Mouse (Mus musculus): ENCODE measurements around the gene Fbxl3. TPM values are rescaled to one million over a fixed set of nuclear protein-coding genes. Genes with fewer than 3 reads are reported as not detected.

The Fbxl3 gene
- polyA plus RNA-seq, 1 experiment from 2014 or later, result 20.0 TPM

Other genes starting within 250 kb of the Fbxl3 start
- gene Kctd12, start 116.9 kb downstream of the Fbxl3 start, polyA plus RNA-seq (2015; fragmentation: Nextera tagmentation; extraction: Ambion mirVana), result 6.5 and 6.7 TPM in 2 replicates
- gene Acod1, start 52.6 kb downstream of the Fbxl3 start, polyA plus RNA-seq (2015; fragmentation: Nextera tagmentation; extraction: Ambion mirVana), result 0.06 TPM in 1 of 2 replicates, not detected in the other
- 23.6 and 26.1 TPM in 2 replicates for gene Cln5, start 29.4 kb downstream of the Fbxl3 start, polyA plus RNA-seq (2015; fragmentation: Nextera tagmentation; extraction: Ambion mirVana)
- 10.1 and 13.0 TPM in 2 replicates for gene Mycbp2, start 247.2 kb upstream of the Fbxl3 start, polyA plus RNA-seq (2015; fragmentation: Nextera tagmentation; extraction: Ambion mirVana)

Measured in heart, embryonic 15.5 days (tissue).